9 mouse cellular contexts compared by ENCODE assay signal in the genomic region with DNA sequence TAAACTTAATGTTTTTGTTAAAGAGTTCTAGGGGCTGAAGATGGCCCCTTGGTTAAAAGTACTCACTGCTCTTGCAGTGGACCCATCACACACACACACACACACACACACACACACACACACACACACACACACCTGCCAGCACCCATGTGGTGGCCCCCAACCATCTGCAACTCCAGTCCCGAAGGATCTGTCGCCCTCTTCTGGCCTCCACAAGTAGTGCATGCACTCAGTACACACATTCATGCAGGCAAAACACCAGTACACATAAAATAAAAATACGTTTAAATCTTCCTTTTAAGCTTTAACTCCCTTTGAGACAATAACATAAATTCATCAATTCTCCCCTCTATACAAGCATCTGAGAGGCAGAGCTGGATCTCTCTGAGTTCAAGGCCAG. TPM values are rescaled to one million over a fixed set of nuclear protein-coding genes. Genes with fewer than 3 reads are reported as not detected.
DNase-seq lines count a peak whose midpoint lies in the region; TF ChIP-seq lines count a peak whose summit lies in the region.
"Had no signal": no experiment of that assay in that cellular context is flagged by ENCODE, and none has a peak within 500 bp of the region (broad histone marks: within the 10 kb centered on the region; RNA-seq: fewer than 3 reads in every experiment).

No protein-coding gene starts in this region.

- no peaks in the 10 kb centered on the region for H3K9me3 ChIP-seq in ES-E14 (ENCODE audit: control insufficient read depth, insufficient read depth, low read depth, low read length)
- no peaks in the 10 kb centered on the region for H3K9me3 ChIP-seq in limb, embryonic 10.5 days (replicated peaks)
- H3K9me3 ChIP-seq: heart, embryonic 13.5 days had no signal

- peaks cover 0 to 2% of the 10 kb centered on the region in 2 experiments; a peak in 1 of 4 replicates for H3K4me1 ChIP-seq in ES-E14 (ENCODE audit: control insufficient read depth in 2 of 2, insufficient read depth in 2 of 2, low read length in 2 of 2, poor library complexity in 1 of 2)
- H3K4me1 ChIP-seq in limb, embryonic 10.5 days = peaks cover 19% of the 10 kb centered on the region

- no peaks in the 10 kb centered on the region for H3K36me3 ChIP-seq in ES-E14 (ENCODE audit: control insufficient read depth, insufficient read depth, low read length, poor library complexity, severe bottlenecking)
- H3K36me3 ChIP-seq in limb, embryonic 10.5 days = no peaks in the 10 kb centered on the region
- H3K36me3 ChIP-seq: heart, embryonic 13.5 days had no signal

- 31% methylated on average over 3 of the region's 3 CpGs for WGBS in limb, embryonic 10.5 days

- H3K4me3 ChIP-seq in ES-E14 (ENCODE audit: insufficient read depth in 1 of 2, low read depth in 1 of 2, low read length in 2 of 2, poor library complexity in 1 of 2, severe bottlenecking in 1 of 2) = no peak overlapping the region
- H3K4me3 ChIP-seq in limb, embryonic 10.5 days = no peak overlapping the region
- H3K4me3 ChIP-seq: heart, embryonic 13.5 days had no signal

- in situ Hi-C loops in ES-E14 (cut with MboI; ENCODE audit: low sequenced_read_pairs in 2 of 2, unreplicated experiment in 2 of 2) = no loop called here

- H3K9ac ChIP-seq in ES-E14 (ENCODE audit: insufficient read depth, low read depth, low read length, poor library complexity, severe bottlenecking) = no peak overlapping the region
- H3K9ac ChIP-seq: heart, embryonic 13.5 days had no signal

- DNase-seq in adrenal gland, adult (ENCODE audit: inconsistent age in 2 of 2, low spot score in 1 of 2) = peak; percentile 41 to 72
- DNase-seq in adrenal gland, adult 2 months = no peak
- DNase-seq in layer of hippocampus, postnatal 10 days (ENCODE audit: low spot score in 2 of 2) = peak; percentile 78 to 79
- no peak for DNase-seq in layer of hippocampus, adult 9-11 months
- peak; percentile 43 for DNase-seq in ES-E14 (ENCODE audit: low read depth, low spot score)
- DNase-seq in cerebellum, postnatal 36 days = peak; percentile 63 to 67
- peak; percentile 78 for DNase-seq in limb, embryonic 10.5 days (ENCODE audit: low spot score)
- DNase-seq in thymus, postnatal 0 days (ENCODE audit: low spot score) = peak; percentile 66

- no peaks in the 10 kb centered on the region for H3K27me3 ChIP-seq in limb, embryonic 10.5 days (ENCODE audit: low read depth, poor library complexity, severe bottlenecking)
- H3K27me3 ChIP-seq: heart, embryonic 13.5 days had no signal

- no peak overlapping the region for H3K27ac ChIP-seq in ES-E14 (ENCODE audit: insufficient read depth, low read depth, low read length, poor library complexity, severe bottlenecking)
- H3K27ac ChIP-seq in limb, embryonic 10.5 days = no peak overlapping the region
- H3K27ac ChIP-seq: heart, embryonic 13.5 days had no signal

TF ChIP-seq in ES-E14, 5 proteins besides CTCF, POLR2A, EP300 and RAD21:
- TF ChIP-seq ZNF384 (IDR thresholded peaks at IDR 0.05; ENCODE audit: low read depth, low read length) = no peak
- TF ChIP-seq MAFK (IDR thresholded peaks at IDR 0.05; ENCODE audit: insufficient read depth, low read depth, low read length) = no peak
- TF ChIP-seq HCFC1 (IDR thresholded peaks at IDR 0.05; ENCODE audit: borderline replicate concordance, insufficient read depth, low read length) = no peak
- TF ChIP-seq CHD2 (IDR thresholded peaks at IDR 0.05; ENCODE audit: low read depth, low read length) = no peak
- peak; percentile 64; the same call in 1 of the 2 replicates for TF ChIP-seq ZC3H11A (IDR thresholded peaks at IDR 0.05; ENCODE audit: borderline replicate concordance, low read depth, low read length)

RNA-seq across cellular contexts. Expression of a gene that starts 23.7 kb away (rescaled TPM):
- 1 to 10 TPM; 4.2 to 5.1 TPM for total RNA-seq in adrenal gland, adult 2 months (2021)
- polyA plus RNA-seq in adrenal gland, adult 2 months (2012; rRNA removed) = 2.8 and 3.8 TPM in 2 replicates
- 10 to 100 TPM; 69.3 to 78.0 TPM for total RNA-seq in layer of hippocampus, postnatal 10 days (2021)
- 5.4 and 9.2 TPM in 2 replicates for total RNA-seq in ES-E14 (2012; rRNA removed)
- polyA plus RNA-seq in limb, embryonic 10.5 days (2016; fragmentation: Nextera tagmentation; extraction: Ambion mirVana) = 2.4 and 3.8 TPM in 2 replicates
- 3.9 and 5.5 TPM in 2 replicates for polyA plus RNA-seq in thymus, postnatal 0 days (2015; fragmentation: Nextera tagmentation; extraction: Ambion mirVana)

Comparison
In these comparisons a context has a peak if more than half of its experiments do, and no peak if none do; other contexts are left out.
1. DNase-seq: peak in adrenal gland, adult (2 of 2), layer of hippocampus, postnatal 10 days (2 of 2), ES-E14 (single experiment), cerebellum, postnatal 36 days (2 of 2), limb, embryonic 10.5 days (single experiment) and thymus, postnatal 0 days (single experiment); none in adrenal gland, adult 2 months (single experiment) and layer of hippocampus, adult 9-11 months (single experiment).